Mouse (Mus musculus): Measurements from ENCODE around the gene Nxf1.
A peak's percentile ranks its signal among the peaks of the same experiment; 100 is the strongest.
"Not testable (repeated sequence)": the region's sequence is repeated elsewhere in the genome, so short reads cannot be mapped to it uniquely, and the experiment has no call there.

Gene Nxf1

DNA sequence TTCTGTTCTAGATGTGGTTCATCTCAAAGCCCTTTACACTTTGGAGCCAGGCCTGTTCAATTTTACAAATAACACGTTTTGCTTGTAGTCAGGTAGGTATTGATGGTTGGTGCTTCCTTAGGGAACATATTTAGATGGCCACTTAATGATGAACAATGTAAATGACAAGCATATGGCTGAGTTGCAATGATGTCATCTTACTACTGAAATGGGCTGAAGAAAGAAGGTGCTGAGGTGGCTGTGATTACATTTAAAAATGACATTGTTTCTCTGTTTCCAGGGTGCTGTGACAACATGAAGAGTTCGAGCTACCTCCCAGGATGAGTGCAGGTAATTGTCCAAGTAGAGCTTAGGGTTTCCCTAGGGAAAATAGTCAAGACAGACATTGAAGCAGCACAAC, 32.5 kb upstream of the Nxf1 start:
- no peak for DNase-seq (ENCODE audit: low spot score)

- no peak for DNase-seq (ENCODE audit: low spot score)
Observed at GRCm38 (mm10) chr19:8725081-8725613, 31.7 kb upstream of the Nxf1 start.

DNA sequence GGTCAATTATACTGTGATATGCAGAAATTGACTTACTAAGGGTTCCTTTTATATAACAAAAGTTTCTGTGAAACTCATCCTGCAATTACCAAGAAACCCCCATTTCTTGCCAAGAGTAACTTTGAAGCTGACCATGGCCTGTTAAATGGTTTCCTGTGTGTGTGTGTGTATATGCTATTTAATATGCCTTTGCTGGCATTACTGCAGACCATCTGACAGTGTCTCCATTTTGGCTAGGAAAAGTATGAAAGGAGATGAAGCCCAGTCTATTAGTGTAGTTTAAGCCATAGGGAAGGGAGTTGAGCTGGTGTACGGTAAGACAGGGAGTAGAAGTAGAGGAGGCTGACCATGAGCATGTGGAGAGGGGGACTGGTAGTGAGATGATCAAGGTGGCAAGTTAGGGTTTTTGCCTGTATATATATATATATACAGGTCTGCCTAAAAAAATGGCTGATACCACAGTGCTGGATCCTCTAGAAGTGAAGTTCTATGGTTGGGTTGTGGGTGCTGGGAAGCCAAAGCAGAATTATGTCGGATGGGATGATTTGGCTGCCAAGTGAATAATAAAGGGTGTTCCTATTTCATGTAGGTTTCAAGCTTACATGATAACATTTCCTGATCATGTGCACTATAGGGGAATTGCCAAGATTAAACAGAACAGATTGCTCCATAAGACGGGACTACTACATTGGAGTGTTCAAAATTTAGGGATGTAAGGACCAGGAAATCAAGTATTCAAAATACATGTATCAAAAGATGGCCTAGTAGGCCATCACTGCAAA, 30.1 kb upstream of the Nxf1 start:
- no peak for DNase-seq (ENCODE audit: low spot score)

GRCm38 (mm10) chr19:8727495-8728114, 29.3 kb upstream of the Nxf1 start:
- no peak for DNase-seq (ENCODE audit: low spot score)

- not testable (repeated sequence) for DNase-seq (ENCODE audit: low spot score)
Observed at GRCm38 (mm10) chr19:8728335-8729099, 28.4 kb upstream of the Nxf1 start.

- no peak for DNase-seq (ENCODE audit: low spot score)
Observed at GRCm38 (mm10) chr19:8734334-8734733, 22.5 kb upstream of the Nxf1 start.

DNA sequence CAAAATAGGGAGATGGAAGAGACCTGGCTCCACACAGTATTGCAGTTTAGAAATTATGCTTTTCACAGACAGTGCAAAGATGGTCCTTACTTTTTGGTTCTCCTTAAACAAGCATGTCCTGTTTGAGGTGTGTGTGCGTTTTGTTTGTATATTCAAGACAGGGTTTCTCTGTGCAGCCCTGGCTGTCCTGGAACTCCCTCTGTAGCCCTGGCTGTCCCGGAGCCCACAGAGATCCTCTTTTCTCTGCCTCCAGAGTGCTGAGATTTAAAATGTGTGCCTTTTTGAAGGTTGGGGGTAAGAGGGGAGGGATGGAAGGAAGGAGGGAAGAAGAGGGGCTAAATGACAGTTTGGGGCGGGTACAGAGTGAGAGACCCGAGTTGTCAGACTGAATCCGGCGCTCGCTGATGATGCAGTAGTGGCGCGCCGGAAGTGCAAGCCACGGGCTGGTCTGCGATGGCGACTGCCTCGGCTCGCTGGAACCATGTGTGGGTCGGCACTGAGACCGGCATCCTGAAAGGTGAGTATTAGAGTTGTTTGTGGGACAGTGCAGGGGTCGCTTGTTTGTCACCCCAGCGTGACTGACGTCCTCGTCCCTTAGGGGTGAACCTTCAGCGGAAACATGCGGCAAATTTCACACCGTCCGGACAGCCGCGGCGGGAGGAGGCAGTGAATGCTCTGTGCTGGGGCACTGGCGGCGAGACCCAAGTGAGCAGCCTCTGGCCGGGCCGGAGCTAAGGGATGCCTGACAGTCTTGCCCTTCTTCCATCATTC, 21.3 kb upstream of the Nxf1 start, which contains the start of gene Wdr74:
Gene Wdr74, plus strand, starts transcription at position 439 of the 771 bp plus-strand sequence.
- DNase-seq (ENCODE audit: low spot score): peak; percentile 80

DNA sequence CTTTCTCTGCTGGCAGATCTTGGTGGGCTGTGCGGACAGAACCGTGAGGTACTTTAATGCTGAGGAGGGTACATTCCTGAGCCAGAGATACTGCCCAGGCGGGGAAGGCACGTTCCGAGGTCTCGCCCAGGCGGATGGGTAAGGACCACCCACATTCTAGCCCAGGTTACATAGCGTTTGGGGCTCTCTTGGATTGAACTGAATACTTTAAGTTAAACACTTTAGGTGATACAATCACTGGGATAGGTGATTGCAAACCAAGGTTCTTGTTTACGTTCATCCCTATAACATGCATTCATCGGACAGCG, 20.8 kb upstream of the Nxf1 start:
- DNase-seq (ENCODE audit: low spot score): no peak

GRCm38 (mm10) chr19:8738911-8739310, 18.0 kb upstream of the Nxf1 start:
- no peak for DNase-seq (ENCODE audit: low spot score)

- DNase-seq (ENCODE audit: low spot score): no peak
Observed at GRCm38 (mm10) chr19:8739646-8740045, 17.2 kb upstream of the Nxf1 start.

GRCm38 (mm10) chr19:8740603-8741002, 16.3 kb upstream of the Nxf1 start, which contains the start of gene 1700092M07Rik:
Gene 1700092M07Rik, plus strand, starts transcription at chr19:8740718.
- DNase-seq (ENCODE audit: low spot score): no peak

DNA sequence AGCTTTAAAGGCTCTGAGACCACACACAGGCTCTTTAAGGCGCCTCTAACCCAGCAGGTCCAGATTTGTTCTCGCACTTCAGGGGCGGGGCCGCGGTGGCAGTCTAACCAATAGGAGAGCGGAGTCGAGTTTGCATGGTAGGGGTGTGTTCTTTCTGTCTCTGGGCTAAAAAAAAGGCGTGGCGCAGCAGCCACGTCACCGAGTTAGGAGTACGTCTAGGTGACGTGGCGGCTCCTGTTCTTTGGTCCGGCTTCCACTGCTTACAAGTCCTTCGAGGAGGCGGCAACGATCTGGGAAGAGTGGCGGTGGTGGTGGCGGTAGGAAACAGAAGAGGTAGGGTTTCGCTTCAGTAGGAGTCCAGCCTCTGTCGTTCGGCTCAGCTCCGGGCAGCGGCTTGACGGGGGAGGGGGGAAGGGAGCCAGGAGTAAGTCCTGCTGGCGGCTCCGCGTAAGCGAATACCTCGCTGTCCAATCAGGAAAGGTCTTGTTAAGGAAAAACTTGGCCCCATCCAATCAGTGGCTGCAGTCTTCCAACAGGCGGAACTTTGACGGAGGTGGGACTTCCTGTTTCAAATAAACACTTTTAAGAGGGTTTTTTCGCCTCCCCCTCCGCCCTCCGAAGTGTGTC, 15.5 kb upstream of the Nxf1 start, which contains the start of gene Stx5a:
Gene Stx5a, plus strand, starts transcription at position 171 of the 627 bp plus-strand sequence.
- peak; percentile 95 for DNase-seq (ENCODE audit: low spot score)

DNA sequence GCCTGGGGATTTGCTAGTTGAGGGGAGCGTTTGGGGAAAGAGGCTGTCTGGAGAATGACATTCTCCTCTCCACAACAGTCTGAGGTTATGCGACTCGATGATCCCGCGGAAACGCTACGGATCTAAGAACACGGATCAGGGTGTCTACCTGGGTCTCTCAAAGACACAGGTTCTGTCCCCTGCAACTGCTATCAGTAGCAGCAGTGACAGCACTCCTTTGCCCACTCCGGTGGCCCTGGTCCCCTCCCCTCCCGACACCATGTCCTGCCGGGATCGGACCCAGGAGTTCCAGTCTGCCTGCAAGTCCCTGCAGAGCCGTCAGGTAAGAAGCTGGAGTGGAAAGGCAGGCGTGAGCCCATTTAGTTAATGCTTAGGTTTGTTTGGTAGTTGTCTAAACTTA, 14.7 kb upstream of the Nxf1 start:
- DNase-seq (ENCODE audit: low spot score): no peak

GRCm38 (mm10) chr19:8745382-8745781, 11.5 kb upstream of the Nxf1 start:
- DNase-seq (ENCODE audit: low spot score): no peak

- DNase-seq (ENCODE audit: low spot score): no peak
Observed at GRCm38 (mm10) chr19:8747368-8747767, 9.5 kb upstream of the Nxf1 start.

DNA sequence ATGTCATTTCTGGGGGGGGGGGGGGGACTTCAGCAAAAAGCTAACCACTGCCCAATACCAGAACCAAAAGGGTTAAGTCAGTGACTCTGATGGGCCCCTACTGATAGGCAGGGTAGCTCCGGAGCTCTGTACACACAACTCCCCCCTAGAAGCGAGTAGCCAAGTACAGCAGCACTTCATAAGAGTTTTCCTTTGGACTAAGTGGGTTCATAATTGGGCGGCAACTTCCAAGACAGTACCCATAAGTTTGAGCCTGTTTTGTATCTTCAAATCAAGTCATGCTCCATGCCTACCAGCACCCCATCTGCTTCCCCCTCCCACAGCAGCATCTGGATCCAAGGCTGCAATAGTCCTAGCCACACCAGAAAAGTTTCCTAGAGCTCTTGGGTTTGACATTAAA, 1.2 kb upstream of the Nxf1 start:
- no peak for DNase-seq (ENCODE audit: low spot score)

- no peak for DNase-seq (ENCODE audit: low spot score)
Observed at GRCm38 (mm10) chr19:8757471-8757998, 662 bp downstream of the Nxf1 start.

GRCm38 (mm10) chr19:8758899-8759298, 2.0 kb downstream of the Nxf1 start:
- DNase-seq (ENCODE audit: low spot score): no peak

GRCm38 (mm10) chr19:8760757-8761156, 3.9 kb downstream of the Nxf1 start:
- DNase-seq (ENCODE audit: low spot score): no peak

DNA sequence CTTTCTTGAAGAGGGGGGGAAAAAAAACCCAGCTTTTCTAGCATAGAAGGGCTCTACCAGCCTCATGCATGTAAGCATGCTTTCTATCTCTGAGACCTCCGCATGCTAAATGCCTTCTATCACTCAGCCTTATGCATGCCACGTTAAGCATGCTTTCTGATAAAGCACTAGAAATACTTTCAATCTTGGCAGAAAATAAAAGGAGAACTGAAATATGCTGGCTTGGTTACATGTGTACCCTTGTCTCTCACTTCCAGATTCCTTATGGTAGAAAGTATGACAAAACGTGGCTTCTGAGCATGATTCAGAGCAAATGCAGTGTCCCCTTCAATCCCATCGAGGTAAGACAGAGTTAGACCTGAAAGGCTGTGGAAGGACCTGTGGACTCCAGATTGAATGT, 6.4 kb downstream of the Nxf1 start:
- no peak for DNase-seq (ENCODE audit: low spot score)

DNA sequence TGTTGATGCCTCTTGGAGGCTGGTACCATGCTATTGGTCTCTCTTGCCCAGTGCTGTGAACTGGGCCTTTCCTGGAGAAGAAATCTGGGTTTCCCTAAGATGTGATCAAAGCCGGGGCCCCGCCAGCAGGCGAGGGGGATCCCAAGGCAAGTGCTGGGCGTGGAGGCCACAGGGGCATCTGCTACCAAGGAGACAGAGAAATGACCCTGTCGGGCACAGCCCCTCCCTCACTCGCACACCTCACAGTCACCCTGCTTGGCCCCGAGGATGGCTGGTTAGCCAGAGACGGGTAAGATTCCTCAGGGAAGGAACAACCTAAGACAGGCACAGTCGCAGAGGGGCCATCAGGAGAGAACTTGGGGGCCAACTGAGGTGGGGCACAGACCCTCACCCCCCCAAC, 8.7 kb downstream of the Nxf1 start:
- DNase-seq (ENCODE audit: low spot score): no peak
